Mouse (Mus musculus) neutrophil, adult 59 days (primary cell): ENCODE measurements around the gene Gm17660. TPM values are rescaled to one million over a fixed set of nuclear protein-coding genes. Genes with fewer than 3 reads are reported as not detected.

ENCODE experiments used
- total RNA-seq, 2 experiments: library from RNA; stranded (reverse); gene quantifications; 1 replicate in 1 of 2; 2 replicates in 1 of 2; pipeline ENCODE4 v1.2.4; 2023

Gm17660 gene
- total RNA-seq = not detected

GRCm38 (mm10) chr5:104077508-104077907, at the start of gene Gm17660:
Gene Gm17660 (minus strand): TSS chr5:104077608.

GRCm38 (mm10) chr5:104113491-104114172, 36.2 kb upstream of the Gm17660 start, which contains the start of gene Sparcl1:
Gene Sparcl1 (minus strand): TSS chr5:104113733.

GRCm38 (mm10) chr5:104046256-104047199, 30.9 kb downstream of the Gm17660 start, which contains the start of gene Nudt9:
Gene Nudt9 (plus strand): TSS chr5:104046306.

GRCm38 (mm10) chr5:104021597-104022378, 55.6 kb downstream of the Gm17660 start, which contains the start of gene Hsd17b11:
Gene Hsd17b11 (minus strand): TSS chr5:104021919.

Other genes with a start within 250 kb of the Gm17660 start
- 1 to 10 TPM; 1.1 to 1.6 TPM for gene Klhl8, start 166.3 kb downstream of the Gm17660 start, total RNA-seq
- gene Hsd17b13, start 100.2 kb downstream of the Gm17660 start, total RNA-seq = not detected
- gene Hsd17b11, start 55.7 kb downstream of the Gm17660 start, total RNA-seq = 100 to 1,000 TPM; 149 to 152 TPM
- 10 to 100 TPM; 14.3 to 18.6 TPM for gene Nudt9, start 31.3 kb downstream of the Gm17660 start, total RNA-seq
- gene Sparcl1, start 36.1 kb upstream of the Gm17660 start, total RNA-seq = not detected
- gene Dspp, start 93.1 kb upstream of the Gm17660 start, total RNA-seq = not detected
- not detected for gene Dmp1, start 125.0 kb upstream of the Gm17660 start, total RNA-seq
- 1 to 10 TPM in 1 of 2 experiments, under 1 TPM in 1; 0.89 to 1.5 TPM for gene Ibsp, start 221.6 kb upstream of the Gm17660 start, total RNA-seq
- not detected for gene Mepe, start 247.7 kb upstream of the Gm17660 start, total RNA-seq